Mouse (Mus musculus): Measurements from ENCODE around the gene Zfp354b. TPM values are rescaled to one million over a fixed set of nuclear protein-coding genes. Genes with fewer than 3 reads are reported as not detected.
A peak's percentile ranks its signal among the peaks of the same experiment; 100 is the strongest.

Zfp354b gene
- polyA plus RNA-seq, 1 experiment from 2014 or later, result 2.9 TPM

DNA sequence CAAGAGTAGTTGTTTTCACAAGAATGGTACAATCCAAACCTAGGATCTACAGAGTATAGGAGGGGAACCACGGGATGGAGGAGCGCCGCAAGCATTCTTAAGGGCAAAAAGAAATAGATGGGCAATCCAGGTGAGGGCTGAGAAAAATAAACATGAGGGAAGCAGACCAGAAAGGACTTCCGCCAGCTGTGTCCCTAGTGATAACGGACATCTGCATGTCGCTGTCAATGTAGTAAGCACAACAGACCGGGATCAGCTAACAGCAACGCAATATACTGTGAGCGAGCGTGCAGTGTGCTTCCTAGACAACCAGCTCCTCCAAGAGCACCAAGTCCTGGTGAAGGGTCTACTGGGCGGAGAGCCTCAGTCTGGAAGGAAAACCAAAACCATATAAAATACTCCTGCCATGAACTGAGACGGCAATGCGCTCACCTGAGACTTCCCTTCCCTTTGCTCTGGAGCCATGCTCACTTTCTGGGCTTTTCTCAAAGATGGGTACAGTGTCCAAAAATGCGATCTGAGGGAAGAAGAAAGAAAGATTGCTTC, 891 bp downstream of the Zfp354b start:
- Histone ChIP-seq H3K4me2 (replicated peaks) (peak overlapping the region; percentile 85), H3K9ac (replicated peaks) (peak overlapping the region; percentile 74), H3K9me3 (no peaks in the 10 kb centered on the region), H3K4me1 (replicated peaks) (peaks cover 12% of the 10 kb centered on the region), H3K27me3 (no peaks in the 10 kb centered on the region), H3K4me3 (replicated peaks) (peak overlapping the region; percentile 60), H3K36me3 (no peaks in the 10 kb centered on the region), H3K27ac (peak overlapping the region; percentile 79; the same call in 1 of the 2 replicates)
- no peak for ATAC-seq
- 29% methylated on average over 14 of the region's 14 CpGs for WGBS

DNA sequence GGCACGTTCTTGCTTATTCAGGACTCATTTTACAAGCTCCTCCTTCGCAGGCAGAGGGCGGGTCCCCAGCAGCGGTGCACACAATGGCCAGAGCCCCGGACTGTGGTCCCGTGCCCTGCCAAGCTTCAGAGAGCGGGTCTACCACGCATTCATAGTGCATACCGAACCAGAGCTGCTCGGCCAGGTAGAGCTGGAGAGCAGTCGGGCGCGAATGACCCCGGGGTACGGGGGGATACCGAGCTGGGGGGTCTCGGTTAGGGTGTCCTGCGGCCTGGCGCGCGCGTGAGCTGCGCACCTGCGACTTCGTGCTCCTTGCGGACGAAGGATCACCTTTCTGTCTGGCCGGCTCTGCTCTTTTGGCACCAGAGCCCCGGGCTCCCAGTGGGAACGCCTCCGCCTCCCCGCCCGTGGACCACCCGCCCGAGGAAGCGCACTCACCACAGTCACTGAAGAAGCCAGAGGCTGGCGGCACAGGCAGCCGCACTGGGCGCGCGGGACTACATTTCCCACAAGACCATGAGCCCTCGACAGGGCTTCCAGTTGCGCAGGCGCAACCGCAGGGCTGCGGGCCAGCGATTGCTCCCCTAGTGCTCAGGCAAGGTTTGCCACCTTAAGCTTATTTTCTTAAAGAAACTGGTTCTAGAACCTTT, 15.6 kb downstream of the Zfp354b start, which contains the start of gene Zfp2:
TSS of gene Zfp2 (minus strand) at position 495 of the 650 bp plus-strand sequence.
- peak; percentile 99 for ATAC-seq
- Histone ChIP-seq H3K9me3 (peaks cover 22% of the 10 kb centered on the region), H3K4me2 (replicated peaks) (peak within 1 kb of the TSS; percentile 51), H3K36me3 (peaks cover 35% of the 10 kb centered on the region), H3K27ac (peak within 1 kb of the TSS; percentile 87), H3K4me3 (replicated peaks) (peak within 1 kb of the TSS; percentile 75), H3K4me1 (replicated peaks) (peaks cover 14% of the 10 kb centered on the region), H3K27me3 (no peaks in the 10 kb centered on the region), H3K9ac (replicated peaks) (peak within 1 kb of the TSS; percentile 93)
- WGBS, result under 1% methylated on average over 47 of the region's 47 CpGs

DNA sequence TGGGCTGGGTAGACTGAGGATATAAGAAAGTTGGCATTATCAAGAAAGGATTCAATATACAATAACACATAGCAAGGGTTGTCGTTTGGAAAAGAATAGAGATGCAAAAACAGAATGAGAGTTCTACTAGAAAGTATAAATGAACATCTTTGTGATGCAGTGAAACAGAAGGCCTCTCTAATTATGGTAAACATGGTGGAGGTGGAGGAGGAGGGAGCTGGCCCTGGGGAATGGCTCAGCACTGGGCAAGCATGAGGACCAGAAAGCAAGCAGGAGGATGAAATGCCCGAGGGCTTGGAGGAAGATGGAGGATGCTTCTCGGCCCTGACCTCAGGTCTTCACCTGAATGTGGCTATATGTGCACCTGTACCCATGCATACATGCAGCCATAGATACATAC, 17.0 kb downstream of the Zfp354b start:
- H3K9ac ChIP-seq (replicated peaks), result no peak overlapping the region

DNA sequence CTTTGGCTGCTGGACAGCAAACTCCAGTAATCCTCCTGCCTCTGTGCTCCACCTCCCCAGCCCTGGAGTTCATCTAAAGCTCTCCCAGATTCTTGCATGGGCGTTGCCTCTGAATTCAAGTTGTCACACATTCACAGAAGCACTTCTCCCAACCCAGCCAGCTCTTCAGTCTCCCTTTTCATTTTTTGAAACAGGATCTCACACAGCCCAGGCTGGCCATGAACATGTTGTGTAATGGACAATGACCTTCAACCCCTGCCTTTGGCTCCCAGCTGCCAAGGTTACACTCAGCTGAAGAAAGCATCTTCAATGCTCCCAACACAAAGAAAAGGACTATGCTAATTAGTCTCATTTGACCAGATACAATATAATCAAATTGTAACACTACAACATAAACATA, 18.1 kb downstream of the Zfp354b start:
- Histone ChIP-seq H3K4me3 (replicated peaks) (no peak overlapping the region), H3K9ac (replicated peaks) (no peak overlapping the region), H3K36me3 (peaks cover 60% of the 10 kb centered on the region), H3K27ac (no peak overlapping the region), H3K4me2 (replicated peaks) (no peak overlapping the region), H3K9me3 (peaks cover 27% of the 10 kb centered on the region), H3K4me1 (replicated peaks) (peaks cover 14% of the 10 kb centered on the region), H3K27me3 (no peaks in the 10 kb centered on the region)
- ATAC-seq, result no peak
- 92% methylated on average over 1 of the region's 1 CpGs for whole genome bisulfite sequencing

More for the DNA sequence above, 17.0 kb downstream of the Zfp354b start:
- 96% methylated on average over 3 of the region's 3 CpGs for WGBS
- Histone ChIP-seq H3K4me2 (replicated peaks) (no peak overlapping the region; the same call in 1 of the 2 replicates), H3K27me3 (no peaks in the 10 kb centered on the region), H3K36me3 (peaks cover 48% of the 10 kb centered on the region), H3K9me3 (peaks cover 27% of the 10 kb centered on the region), H3K4me3 (replicated peaks) (peak overlapping the region; percentile 75; the same call in 1 of the 2 replicates), H3K27ac (no peak overlapping the region), H3K4me1 (replicated peaks) (peaks cover 14% of the 10 kb centered on the region)
- ATAC-seq, result no peak

DNA sequence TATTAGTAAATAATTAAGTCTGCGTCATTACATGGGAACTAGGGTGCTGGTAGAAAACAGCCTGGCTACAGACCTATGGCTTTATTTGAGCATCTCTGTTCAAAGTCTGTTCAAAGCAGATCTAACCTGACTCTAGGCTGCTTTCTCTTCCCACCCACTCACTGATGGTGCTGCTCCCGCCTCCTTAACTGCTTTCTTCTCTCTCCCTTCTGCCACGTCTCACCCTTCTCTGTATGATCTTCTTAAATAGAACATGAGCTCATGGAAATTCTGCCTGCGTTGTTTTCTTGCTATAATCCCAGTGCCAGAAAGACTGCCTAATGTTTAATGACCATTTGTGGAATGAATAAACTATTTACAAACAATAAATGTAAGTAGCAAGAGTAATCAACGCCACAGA, 23.3 kb downstream of the Zfp354b start:
- Histone ChIP-seq H3K4me1 (replicated peaks) (no peaks in the 10 kb centered on the region), H3K27ac (no peak overlapping the region), H3K9ac (replicated peaks) (no peak overlapping the region), H3K27me3 (no peaks in the 10 kb centered on the region), H3K36me3 (peaks cover 96% of the 10 kb centered on the region), H3K4me3 (replicated peaks) (no peak overlapping the region), H3K9me3 (peaks cover 68% of the 10 kb centered on the region), H3K4me2 (replicated peaks) (no peak overlapping the region)
- WGBS, result 89% methylated on average over 5 of the region's 5 CpGs
- ATAC-seq, result no peak

DNA sequence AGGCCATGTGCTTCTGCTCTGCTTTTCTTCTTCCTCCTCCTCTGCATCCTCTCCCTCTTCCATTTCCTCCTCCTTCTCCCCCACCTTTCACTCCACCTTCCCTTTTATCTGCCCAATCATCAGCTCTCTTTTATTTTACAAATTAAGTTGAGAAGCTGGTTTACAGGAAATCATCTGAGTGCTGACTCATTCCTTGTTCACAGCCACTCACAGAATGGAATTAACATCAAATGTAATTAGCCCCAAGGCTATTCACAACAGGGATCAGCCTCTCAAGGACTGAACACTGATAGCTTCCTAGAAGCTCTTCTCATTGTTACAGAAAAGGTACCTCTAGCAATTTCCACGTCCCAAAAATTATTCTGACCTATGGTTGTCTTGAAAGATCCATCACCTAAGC, 34.1 kb downstream of the Zfp354b start:
- Histone ChIP-seq H3K4me2 (replicated peaks) (no peak overlapping the region), H3K9ac (replicated peaks) (no peak overlapping the region), H3K9me3 (peaks cover 66% of the 10 kb centered on the region), H3K4me3 (replicated peaks) (no peak overlapping the region), H3K4me1 (replicated peaks) (no peaks in the 10 kb centered on the region), H3K27me3 (no peaks in the 10 kb centered on the region), H3K27ac (no peak overlapping the region), H3K36me3 (peaks cover 66% of the 10 kb centered on the region)
- no peak for ATAC-seq
- 80% methylated on average over 1 of the region's 1 CpGs for WGBS

DNA sequence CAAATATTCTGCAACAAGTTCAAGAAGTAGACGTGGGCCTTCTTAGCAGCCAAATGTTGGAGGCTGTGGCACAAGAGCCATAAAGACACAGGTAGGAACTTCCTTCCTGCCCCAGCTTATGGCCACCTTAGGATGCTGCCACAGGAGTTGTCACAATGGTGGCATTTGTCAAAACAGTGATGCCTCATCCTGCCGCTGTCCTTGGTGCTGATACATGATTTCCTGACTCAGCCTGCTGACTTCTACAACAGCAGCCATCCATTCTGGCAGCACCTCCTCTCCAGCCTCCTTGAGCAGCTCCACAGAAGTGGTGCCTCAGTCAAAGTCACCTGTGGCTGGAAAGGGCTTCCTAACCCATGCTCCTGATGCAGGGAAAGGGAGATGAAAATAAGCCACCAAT, 39.0 kb downstream of the Zfp354b start:
- H3K9me3 ChIP-seq, result peaks cover 32% of the 10 kb centered on the region
- H3K4me1 ChIP-seq (replicated peaks), result peaks cover 3% of the 10 kb centered on the region; the same call in 1 of the 2 replicates
- H3K4me3 ChIP-seq (replicated peaks), result no peak overlapping the region
- no peak overlapping the region for H3K9ac ChIP-seq (replicated peaks)
- ATAC-seq, result no peak
- H3K27ac ChIP-seq, result no peak overlapping the region
- no peak overlapping the region for H3K4me2 ChIP-seq (replicated peaks)
- peaks cover 21% of the 10 kb centered on the region for H3K36me3 ChIP-seq
- 53% methylated on average over 2 of the region's 2 CpGs for WGBS
- H3K27me3 ChIP-seq, result no peaks in the 10 kb centered on the region

DNA sequence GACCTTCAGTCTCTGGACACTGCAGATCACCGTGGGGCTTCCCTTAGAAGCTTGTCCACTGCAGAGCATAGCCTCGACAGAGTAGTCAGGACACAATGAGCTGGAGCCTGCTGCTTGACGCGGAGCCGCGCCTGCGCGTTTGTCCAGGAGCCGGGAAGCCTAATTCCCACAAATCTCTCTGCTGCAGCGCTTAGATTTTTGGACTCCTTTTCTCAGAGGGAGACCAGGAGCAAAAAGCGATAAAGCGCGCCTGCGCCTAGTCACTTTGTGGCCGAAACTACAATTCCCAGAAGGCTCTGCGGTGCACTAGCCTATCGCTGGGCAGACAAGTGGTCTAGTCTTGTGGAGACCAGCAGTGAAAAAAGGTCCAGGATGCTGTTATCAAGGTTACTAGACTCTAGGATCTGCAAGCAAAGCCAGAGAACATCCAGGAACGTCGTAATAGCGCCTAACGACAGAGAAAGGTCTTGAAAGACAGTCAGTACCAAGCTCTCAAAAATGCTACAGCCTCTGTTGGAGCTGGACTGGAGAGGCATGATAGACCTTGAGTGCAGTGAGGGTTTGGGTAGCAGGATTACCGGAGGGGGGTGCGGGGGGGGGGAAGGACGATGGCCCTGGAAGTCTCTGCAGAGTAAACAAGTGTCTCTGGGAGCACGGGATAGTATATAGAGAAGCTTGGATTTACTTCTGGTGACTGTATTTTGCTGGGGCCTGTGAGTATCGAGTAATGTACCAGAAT, 43.9 kb downstream of the Zfp354b start, which contains the start of gene Zfp454:
TSS of gene Zfp454 (minus strand) at position 262 of the 739 bp plus-strand sequence.
- peak within 1 kb of the TSS; percentile 68 for H3K4me2 ChIP-seq (replicated peaks)
- peaks cover 29% of the 10 kb centered on the region for H3K36me3 ChIP-seq
- H3K9ac ChIP-seq (replicated peaks), result peak within 1 kb of the TSS; percentile 76
- peaks cover 8% of the 10 kb centered on the region; the same call in 1 of the 2 replicates for H3K9me3 ChIP-seq
- peaks cover 21% of the 10 kb centered on the region for H3K4me1 ChIP-seq (replicated peaks)
- peak; percentile 97 for ATAC-seq
- no peaks in the 10 kb centered on the region for H3K27me3 ChIP-seq
- peak within 1 kb of the TSS; percentile 79 for H3K27ac ChIP-seq
- 6% methylated on average over 26 of the region's 26 CpGs for WGBS
- H3K4me3 ChIP-seq (replicated peaks), result peak within 1 kb of the TSS; percentile 52

DNA sequence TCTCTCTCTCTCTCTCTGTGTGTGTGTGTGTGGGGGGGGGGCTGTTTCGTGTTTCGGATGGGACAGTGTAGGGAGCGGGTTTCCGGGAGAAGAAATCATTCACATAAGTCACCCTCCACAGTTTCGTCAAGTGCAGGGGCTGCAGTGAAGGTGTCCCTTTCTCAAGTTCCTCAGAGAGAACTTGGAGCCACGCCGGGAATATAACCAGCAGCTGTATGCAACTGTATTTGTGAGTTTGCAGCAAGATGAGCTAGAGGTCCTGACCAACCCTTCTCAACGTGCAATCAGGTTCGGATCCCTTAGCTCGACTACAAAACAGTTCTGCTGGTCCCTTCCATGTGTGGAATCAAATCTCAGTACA, 44.5 kb downstream of the Zfp354b start:
- Histone ChIP-seq H3K4me3 (replicated peaks) (peak overlapping the region; percentile 52), H3K27ac (peak overlapping the region; percentile 79), H3K9me3 (peaks cover 4% of the 10 kb centered on the region; the same call in 1 of the 2 replicates), H3K27me3 (no peaks in the 10 kb centered on the region), H3K4me2 (replicated peaks) (peak overlapping the region; percentile 68), H3K9ac (replicated peaks) (peak overlapping the region; percentile 76), H3K36me3 (peaks cover 35% of the 10 kb centered on the region), H3K4me1 (replicated peaks) (peaks cover 21% of the 10 kb centered on the region)
- 23% methylated on average over 10 of the region's 10 CpGs for whole genome bisulfite sequencing
- peak; percentile 29 for ATAC-seq

DNA sequence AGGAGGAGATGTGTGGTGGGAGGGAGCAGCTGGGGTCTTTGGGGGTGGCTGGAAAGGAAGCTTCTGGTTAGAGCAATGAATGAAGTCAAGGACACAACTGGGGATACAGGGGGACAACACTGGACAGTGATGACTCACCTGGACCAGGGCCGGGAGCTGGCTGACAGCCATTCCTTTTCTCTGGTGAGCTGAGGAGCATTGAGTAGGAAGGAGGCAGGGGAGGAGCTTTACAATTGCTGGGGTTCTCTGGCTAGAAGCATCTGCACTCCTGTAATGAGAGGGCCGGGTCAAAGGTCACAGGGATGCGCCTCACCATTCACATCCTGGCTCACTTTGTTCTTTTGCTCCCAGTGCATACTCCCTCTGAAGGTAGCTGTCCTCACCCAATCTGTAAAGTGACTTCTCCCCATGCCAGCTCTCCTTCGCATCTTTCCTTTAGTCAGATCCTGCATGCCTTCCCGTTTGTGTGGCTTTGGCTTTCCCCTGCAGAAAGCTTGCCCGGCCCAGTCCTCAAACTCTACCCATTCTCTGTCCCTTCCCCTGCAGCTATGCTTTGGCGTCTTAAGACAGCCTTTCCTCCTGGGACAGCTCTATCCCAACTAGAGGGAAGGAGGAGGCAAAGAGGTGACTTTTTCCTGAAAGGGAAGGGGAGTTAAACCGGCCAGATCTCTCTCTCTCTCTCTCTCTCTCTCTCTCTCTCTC, 45.1 kb downstream of the Zfp354b start:
- ATAC-seq, result no peak
- Histone ChIP-seq H3K27me3 (no peaks in the 10 kb centered on the region), H3K9me3 (peaks cover 4% of the 10 kb centered on the region; the same call in 1 of the 2 replicates), H3K9ac (replicated peaks) (peak overlapping the region; percentile 76), H3K36me3 (peaks cover 38% of the 10 kb centered on the region), H3K27ac (no peak overlapping the region), H3K4me1 (replicated peaks) (peaks cover 21% of the 10 kb centered on the region), H3K4me2 (replicated peaks) (peak overlapping the region; percentile 68), H3K4me3 (replicated peaks) (peak overlapping the region; percentile 52)
- WGBS, result 46% methylated on average over 8 of the region's 8 CpGs

DNA sequence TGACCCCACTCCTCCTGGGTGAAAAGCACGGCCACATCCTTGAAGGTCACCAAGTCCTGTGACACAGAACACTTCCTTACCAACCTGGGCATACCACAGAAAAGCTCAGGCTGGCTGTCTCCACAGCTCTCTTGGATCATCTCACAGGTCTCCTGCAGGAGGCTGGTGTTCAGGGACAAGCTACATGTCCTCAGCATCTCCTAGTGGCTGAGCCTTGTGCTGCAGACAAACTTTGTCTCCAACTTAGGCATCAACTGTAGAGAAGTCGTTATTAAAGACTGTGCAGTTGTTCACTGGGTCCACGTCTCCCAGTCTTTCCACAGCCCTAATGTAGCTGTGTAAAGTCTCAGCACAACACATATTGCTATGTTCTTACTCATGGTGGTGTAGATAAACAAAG, 47.7 kb downstream of the Zfp354b start:
- H3K4me3 ChIP-seq (replicated peaks), result no peak overlapping the region
- no peak for ATAC-seq
- H3K4me2 ChIP-seq (replicated peaks), result no peak overlapping the region
- peaks cover 21% of the 10 kb centered on the region for H3K4me1 ChIP-seq (replicated peaks)
- 82% methylated on average over 3 of the region's 3 CpGs for WGBS
- H3K9ac ChIP-seq (replicated peaks), result no peak overlapping the region
- no peak overlapping the region for H3K27ac ChIP-seq
- H3K9me3 ChIP-seq, result no peaks in the 10 kb centered on the region
- peaks cover 63% of the 10 kb centered on the region for H3K36me3 ChIP-seq
- no peaks in the 10 kb centered on the region for H3K27me3 ChIP-seq
